Mouse (Mus musculus): ENCODE results near the gene Gm10192.
"Not testable (repeated sequence)": the region's sequence is repeated elsewhere in the genome, so short reads cannot be mapped to it uniquely, and the experiment has no call there.

Gene Gm10192

DNA sequence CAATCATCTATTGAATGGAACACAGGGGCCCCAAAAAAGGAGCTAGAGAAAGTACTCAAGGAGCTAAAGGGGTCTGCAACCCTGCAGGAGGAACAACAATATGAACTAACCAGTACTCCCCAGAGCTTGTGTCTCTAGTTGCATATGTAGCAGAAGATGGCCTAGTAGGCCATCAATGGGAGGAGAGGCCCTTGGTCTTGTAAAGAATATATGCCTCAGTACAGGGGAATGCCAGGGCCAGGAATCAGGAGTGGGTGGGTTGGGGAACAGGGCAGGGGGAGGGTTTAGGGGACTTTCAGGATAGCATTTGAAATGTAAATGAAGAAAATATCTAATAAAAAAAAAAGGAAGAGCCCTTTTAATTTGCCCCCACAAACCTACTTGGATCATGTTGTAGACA lies at the start of gene Gm10192:
TSS of gene Gm10192 (minus strand) at position 101 of the 400 bp plus-strand sequence.
- not testable (repeated sequence) for DNase-seq (ENCODE audit: low read depth, low spot score)

DNA sequence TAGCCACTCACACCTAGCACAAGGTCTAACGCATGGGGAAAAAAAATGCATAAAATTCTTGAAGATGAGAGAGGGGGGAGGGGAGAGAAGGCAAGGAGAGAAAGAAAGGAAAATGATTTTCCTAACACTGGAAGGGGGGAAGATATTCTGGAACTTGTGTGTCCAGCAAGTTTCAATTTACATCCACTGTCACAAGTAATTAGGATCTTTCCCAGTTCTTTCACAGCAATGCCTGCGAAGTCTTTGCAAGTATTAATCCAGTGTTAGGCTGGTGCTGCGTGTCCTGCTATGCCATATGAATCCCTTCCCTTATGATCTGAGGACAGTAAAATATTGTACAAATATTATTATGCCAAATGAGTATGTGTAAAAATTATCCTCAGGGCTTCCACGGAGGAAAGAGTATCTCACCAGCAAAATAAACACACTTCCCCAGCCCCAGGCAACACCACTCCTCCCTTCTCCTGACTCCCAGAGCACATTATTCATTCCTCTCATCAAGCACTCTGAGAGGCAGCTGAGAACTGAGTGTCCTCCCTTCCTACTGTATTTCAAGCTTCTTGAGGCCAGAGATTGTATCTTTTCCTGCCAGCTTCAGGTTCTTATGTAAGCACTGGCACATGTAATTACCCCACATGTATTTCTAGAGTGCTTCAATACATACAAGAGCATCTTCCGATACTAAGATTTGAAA lies 47.6 kb upstream of the Gm10192 start:
- no peak for DNase-seq (ENCODE audit: low read depth, low spot score)

DNA sequence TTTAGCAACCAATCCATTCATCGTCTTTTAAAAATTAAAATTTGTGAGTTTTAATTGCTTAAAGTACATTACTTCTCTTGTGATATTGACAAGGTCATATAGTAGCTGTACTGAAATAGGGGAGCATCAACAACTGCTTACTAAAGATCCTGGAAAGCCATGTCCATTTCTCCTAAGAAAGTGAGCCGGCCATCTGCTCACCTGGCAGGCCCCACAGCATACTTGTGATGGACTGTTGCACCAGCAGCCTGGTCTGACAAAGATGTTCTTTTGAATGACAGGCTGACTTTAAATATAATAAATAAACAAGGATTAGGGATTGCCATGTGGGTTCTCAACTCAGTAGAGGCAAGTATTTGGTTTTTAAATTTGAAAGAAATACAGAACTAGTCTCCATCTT lies 36.7 kb upstream of the Gm10192 start:
- no peak for DNase-seq (ENCODE audit: low read depth, low spot score)

DNA sequence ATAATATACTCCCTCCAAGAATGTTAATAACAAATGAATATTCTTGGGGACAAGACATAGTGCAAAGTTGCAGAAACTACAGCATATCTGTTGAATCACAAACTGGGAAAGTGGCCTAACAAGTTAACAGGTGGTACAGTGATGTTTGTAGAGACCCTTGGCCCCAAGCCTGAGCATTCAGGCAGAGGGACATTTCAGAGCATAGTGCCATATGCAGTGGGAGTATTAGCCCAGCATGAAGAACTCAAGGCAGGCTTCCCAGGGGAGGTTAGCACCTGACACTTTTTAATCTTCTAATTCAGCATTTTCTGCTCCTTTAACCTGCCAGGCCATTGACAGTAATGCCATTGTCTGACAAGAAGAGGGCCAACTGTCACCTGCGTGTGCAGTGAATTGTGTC lies 34.9 kb upstream of the Gm10192 start:
- no peak for DNase-seq (ENCODE audit: low read depth, low spot score)

DNA sequence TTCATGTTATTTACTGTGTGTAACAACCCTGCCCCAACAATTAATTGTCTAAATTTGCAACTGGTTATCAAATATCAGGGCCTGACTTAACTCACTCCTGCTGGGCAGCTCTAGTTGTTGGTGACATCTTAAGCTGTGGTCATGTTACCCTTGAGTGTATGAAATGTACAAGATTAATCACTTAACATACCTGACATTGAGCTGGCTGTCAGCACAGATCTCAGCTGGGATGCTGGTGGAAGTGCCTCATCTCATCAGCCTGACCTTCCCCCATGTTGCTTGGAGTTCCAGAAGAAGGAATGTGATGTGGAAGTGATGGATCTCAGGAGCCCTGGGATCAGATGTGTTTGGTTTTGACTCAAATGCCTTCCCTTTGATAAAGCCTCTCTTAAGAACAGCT lies 29.5 kb upstream of the Gm10192 start:
- no peak for DNase-seq (ENCODE audit: low read depth, low spot score)

DNA sequence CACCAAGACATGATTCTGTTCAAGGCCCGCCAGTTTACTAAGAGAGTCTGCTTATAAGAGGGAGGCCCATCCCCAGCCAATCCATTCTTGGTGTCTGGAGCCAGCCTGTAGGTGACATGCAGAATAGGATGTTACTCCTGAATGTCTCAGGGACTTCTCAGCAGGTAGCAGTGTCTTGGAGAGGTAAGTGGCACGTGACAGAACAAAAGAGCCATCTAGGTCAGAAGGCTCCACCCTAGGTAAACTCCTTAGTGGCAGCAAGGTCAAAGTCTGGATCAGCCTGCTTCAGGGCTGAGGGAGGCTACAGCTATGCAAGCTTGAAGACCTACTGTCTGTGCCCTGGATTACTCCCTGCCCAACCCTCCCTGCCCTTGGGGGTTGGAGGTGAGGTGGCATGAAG lies 20.0 kb upstream of the Gm10192 start:
- DNase-seq (ENCODE audit: low read depth, low spot score), result not testable (repeated sequence)

DNA sequence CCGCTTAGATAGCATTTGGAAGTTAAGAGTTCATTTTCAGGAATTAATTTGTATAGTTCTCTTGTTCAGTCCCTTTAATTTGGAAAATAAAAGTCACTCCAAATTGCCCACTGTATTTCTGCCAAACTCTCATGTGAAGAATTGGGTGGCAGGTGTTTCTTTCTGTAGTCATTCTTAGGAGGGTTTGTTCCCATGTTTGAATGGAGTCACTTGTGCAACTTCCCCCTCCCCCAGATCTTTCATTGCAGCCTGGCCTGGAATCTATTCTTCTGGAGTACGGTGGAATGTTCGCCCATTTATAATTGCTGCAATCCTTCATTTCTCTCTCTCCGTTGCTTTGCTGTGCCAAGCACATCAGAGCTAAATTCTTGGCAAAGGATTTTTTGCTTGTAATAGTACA lies 10.2 kb upstream of the Gm10192 start:
- no peak for DNase-seq (ENCODE audit: low read depth, low spot score)

DNA sequence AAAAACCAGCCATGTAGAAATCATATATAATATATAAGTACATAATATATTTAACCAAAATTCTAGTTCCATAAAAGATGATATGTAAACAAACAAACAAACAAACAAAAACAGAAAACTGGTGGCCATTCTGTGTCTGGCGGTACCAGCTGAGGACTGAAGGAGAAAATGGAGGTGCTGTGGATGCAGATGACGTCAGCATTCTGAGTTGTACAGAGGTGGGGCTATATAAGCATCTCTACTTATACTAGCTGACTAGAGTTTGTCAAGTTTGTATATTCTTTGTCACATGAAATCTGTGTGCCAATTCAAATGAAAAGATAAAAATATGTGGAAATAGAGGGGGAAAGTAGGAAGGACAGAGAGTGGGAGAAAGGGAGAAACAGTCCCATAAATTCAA lies 9.6 kb upstream of the Gm10192 start:
- DNase-seq (ENCODE audit: low read depth, low spot score), result no peak

DNA sequence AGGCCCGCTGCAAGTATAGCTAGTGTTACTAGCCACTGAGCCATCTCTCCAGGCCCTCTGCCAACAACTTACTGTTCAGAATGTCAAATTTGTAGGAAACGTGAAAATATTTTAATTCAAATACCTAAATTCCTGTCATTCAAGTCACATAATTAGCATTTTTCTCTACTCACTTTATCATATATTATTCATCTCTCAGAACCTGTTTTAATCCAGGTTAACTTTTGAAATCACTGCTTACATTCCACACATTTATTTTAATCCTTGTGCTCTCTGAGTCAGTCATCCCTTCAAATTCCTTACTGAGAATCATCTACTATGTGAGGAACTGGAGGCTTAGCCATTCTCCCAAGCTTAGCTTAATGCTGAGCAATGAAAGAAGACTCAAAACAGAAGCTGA lies 2.6 kb downstream of the Gm10192 start:
- DNase-seq (ENCODE audit: low read depth, low spot score), result no peak

DNA sequence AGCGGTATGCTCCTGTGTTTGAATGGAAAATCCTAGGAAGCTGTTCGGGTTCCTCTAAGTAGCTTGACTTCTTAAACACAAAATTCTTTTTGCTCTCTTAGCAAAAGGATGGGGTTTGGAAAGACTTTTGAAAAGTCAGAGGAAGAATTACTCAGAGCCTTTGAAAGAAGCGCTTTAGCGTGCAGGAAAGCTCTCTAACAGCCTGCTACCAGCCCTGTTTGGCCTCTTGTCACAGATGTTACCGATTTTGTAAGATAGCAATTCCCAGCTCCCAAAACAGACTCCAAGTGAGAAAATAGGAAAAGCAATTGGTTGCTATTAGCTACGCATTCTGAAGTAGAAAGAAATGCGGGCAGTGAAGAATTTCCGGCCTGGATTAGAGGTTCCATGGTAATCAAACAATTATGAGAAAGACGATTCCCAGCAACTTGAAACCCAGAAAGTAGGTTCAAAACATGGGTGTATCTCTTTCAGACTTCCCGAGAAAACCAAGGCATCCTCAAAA lies 26.1 kb downstream of the Gm10192 start:
- no peak for DNase-seq (ENCODE audit: low read depth, low spot score)

DNA sequence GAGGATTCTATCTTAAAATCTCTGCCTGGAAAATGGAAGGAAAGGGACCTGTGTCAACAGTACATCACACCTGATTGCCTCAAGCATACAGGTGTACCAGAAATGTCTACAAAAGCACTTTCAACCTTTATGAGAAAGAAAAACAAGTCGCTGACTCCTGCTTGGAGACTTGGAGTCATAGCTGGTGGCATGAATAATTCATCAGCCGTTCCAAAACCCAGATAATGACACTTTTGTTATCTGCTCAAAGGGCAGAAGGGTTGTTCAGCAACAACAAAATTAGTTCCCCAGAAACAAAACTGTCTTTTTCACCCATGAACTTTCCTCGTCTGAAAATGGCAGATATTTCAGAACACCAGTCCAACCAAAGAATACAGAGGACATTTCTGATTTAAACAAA lies 26.9 kb downstream of the Gm10192 start:
- no peak for DNase-seq (ENCODE audit: low read depth, low spot score)

DNA sequence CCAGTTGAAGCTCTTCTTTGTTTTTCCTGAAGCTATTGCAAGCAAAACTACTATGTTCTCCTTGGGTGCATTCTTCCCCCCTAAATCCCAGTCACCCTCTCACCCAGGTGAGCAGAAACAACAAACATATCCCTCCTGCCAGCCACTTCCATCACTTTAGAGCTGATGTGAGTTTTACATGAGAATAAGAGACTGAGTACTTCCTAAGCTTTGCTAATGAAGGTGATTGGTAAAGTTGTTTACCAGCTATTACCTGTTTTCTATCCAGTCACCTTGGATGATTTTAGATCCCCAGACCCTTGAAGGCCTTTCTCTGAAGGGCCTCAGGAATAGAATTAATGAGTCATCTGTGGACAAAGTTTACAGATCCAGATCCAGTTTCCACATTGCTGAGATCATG lies 29.4 kb downstream of the Gm10192 start:
- no peak for DNase-seq (ENCODE audit: low read depth, low spot score)

DNA sequence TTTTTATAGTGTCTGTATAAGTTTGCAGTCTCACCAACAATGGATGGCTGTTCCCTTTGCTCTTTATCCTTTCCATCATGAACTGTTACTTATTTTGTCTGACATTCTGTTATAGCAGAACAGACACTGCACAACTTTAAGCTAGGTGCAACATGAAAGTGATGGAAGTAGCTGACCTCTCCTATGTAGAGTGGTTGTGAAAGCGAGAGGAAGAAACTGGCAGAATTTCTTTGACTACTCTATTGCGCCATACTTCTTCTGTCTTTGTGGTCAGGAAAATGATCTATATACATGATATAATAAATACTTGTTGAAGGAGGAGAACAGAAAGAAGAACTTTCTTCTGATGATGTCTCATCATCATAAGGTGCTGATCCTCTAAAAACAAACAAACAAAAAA lies 40.5 kb downstream of the Gm10192 start:
- DNase-seq (ENCODE audit: low read depth, low spot score), result no peak
